Mouse (Mus musculus): ENCODE results near the gene Itpripl2.

Gene Itpripl2

DNA sequence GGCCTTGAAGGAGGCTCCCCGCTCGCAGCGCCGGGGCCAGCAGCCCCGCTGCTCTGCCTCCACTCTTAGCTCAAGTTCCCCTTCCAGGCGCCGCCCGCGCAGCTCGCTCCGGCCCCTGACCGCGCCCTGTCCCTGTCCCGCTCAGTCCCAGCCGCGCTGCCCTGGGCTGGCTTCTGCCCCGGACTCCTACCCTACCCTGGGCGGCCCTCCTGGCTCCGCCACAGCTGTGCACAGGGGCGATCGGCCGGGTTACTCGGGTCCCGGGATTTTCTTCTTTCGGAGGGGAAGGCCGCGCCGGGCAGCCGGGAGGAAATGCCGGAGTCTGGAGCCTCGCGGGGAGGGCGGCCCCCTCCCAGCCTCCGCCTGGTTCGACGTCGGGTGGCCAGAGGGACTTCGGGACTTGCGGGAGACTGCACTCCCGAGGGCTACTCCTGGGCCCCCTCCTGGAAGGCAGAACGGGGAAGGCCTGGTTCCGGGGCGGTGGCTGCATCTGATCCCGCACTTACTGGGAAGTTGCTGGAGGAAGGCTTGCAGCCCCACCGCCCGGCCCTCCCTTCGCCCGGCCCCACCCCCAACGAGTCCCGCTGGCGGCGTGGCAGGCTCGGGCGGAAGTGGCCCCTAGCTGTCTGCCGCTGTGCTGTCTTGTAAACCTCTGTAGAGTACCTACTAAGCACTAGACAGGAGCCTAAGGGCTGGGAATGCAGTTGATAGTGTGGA, at the start of gene Itpripl2:
Gene Itpripl2 (minus strand): TSS at position 545 of the 717 bp plus-strand sequence.
- DNase-seq (ENCODE audit: low spot score), result no peak

GRCm38 (mm10) chr7:118535076-118535475, 43.3 kb upstream of the Itpripl2 start:
- DNase-seq (ENCODE audit: low spot score), result no peak

DNA sequence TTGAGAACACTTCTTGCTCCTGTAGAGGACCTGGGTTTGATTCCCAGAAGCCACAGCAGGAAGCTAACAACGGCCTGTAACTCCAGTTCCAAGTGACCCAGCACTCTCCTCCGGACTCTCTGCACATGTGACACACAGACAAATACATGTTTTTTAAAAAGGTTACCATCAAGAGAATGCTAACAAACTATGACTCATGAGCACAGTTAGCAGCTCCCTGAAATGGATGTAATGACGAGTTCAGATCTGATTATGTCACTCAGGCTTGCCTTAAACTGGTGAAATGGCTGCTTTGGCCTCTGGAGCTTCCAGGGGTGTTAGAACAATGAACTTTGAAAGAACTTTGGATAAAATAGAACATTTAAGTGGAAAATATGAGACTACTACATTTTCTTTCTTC, 42.6 kb upstream of the Itpripl2 start:
- DNase-seq (ENCODE audit: low spot score), result no peak

DNA sequence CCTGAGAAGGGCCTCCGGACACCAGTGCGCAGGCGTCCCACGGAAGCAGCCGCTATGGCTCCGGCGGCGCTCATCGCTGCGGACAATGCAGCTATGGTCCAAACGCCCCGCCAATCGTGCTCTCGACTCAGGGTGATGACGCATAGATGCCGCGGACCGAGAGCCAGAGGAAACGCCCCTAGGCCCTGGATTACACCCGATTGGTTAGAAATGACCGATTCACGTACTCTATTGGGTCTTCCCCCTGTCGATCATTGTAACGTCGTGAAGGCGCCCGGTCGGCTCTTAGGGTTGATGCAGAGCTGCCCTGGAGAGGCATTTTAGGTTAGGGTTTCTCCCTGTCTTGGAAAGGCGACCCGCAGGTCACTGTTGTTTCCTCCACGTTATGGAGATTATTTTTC, 41.4 kb upstream of the Itpripl2 start, which contains the start of gene Coq7:
Gene Coq7 (minus strand): TSS at position 179 of the 401 bp plus-strand sequence.
- DNase-seq (ENCODE audit: low spot score), result peak; percentile 92

DNA sequence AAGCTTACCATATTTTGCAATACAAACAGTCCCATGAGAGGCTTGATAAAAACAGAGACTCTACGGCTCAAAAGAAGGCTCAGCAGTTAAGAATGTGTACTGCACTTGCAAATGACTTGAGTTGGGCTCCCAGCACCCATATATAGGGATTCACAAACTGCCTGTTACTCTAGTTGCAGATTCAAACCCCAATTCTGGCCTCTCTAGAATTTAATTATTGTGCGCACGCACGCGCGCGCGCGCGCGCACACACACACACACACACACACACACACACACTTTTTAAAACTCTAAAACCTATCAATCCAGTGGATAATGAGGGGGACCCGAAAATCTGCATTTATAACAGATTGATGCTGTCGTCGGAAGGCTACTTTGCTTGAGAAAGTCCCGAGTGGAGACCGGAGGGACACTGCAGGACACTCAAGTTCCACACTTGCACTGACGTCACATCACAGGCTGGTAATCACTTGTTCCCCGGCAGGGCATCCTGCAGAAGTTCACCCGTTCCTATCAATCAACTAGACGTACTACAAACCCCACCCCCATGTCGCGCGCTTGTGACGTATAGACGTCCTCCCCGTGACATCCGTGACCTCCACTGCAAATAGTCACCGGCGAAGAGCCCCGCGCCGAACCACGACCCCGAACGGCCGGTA, 40.9 kb upstream of the Itpripl2 start:
- peak; percentile 95 for DNase-seq (ENCODE audit: low spot score)

DNA sequence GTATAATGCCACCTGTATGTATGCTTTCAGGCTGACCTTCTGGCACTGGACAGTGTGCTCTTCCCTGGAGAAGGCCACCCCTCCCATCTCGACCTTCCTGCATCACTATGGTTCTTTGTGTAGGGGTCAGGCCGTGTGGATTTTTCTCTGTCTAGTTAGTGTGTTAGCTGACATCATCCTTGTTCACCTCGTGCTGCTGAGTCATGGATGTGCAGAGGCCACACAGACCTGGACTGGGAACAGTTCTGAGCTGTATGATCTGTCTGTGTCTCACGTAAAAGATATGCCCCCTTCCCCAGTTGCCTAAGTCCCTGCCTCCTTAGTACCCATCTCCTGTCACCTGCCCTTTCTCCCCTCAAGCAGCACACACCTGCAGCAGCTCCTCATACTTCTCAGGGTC, 35.2 kb upstream of the Itpripl2 start:
- DNase-seq (ENCODE audit: low spot score), result no peak

DNA sequence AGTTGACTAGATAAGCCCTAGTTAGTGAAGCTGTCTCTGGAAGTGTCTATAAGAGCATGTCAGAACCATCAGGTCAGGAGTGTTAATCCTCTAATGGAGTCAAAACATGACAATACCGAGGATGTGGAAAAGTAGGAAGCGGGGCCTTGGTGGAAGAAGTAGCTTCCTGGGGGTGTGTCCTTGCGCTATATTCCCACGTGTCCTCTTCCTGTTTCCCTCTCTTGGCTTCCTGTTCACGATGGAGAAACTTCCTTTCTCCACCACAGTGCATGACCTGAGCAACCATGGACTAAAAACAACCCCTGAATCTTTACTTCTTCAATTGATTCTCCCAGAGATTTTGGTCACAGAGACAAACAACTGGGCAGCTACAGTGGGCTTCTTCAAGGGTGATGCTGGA, 30.3 kb upstream of the Itpripl2 start:
- DNase-seq (ENCODE audit: low spot score), result no peak

DNA sequence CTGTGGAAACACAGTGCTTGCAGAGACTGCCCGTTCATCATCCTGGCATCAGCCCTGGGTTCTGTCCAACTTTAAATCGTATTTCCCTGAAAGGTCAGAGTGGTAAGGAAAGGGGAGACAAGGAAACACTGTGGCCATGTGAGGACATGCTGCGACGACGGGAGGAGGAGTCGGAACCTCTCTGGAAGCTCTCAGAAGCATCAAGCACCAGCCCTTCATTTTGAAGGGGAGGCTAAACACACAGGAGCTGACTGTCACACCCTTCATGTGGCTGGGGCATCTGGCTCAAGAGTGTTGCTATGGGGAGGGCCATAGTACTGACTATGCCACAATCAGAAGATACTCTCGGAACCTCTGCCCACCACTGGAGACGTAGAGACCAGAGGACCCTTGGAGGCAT, 27.9 kb upstream of the Itpripl2 start:
- no peak for DNase-seq (ENCODE audit: low spot score)

- DNase-seq (ENCODE audit: low spot score), result no peak
These were observed 26.9 kb upstream of the Itpripl2 start for GRCm38 (mm10) chr7:118518687-118519086.

GRCm38 (mm10) chr7:118517819-118518218, 26.0 kb upstream of the Itpripl2 start:
- no peak for DNase-seq (ENCODE audit: low spot score)

DNA sequence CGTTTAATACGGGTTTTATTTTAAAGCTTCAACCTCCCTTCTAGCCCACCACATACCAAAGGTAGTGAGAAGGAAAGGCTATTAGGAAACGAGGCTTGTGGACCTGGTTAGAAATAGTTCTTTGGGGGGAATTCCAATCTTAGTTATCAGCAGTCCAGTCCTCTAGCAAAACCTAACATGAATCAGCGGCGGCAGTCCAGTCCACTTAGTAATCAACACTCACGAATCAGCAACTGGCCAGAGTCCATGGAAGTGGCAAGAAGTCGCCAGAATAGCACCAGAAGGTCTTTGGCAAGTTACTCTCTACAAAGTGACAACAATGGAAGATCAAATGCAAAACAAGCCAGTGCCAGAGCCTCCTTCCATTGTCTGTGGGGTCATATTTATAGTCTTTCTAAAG, 16.8 kb upstream of the Itpripl2 start:
- no peak for DNase-seq (ENCODE audit: low spot score)

- no peak for DNase-seq (ENCODE audit: low spot score)
These were observed 12.1 kb upstream of the Itpripl2 start for GRCm38 (mm10) chr7:118503844-118504243.

DNA sequence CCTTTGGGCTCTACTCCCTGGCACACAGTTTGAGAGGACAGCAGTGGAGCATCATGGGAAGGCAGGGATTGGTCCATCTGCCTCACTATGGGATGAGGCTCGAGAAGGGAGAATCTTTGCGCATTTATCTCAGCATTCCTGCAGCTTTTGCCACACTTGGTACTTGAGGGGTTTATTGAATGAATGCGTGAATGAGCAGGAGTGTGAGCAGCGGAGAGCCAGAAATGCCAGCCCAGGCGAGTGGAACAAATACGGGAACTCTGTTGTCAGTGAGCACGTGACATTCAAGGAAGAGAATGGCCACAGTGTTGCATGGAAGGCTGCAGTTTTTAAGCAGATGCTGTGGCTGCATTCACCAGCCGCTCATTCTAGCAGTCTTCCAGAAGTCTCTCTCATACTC, 10.6 kb upstream of the Itpripl2 start:
- no peak for DNase-seq (ENCODE audit: low spot score)

DNA sequence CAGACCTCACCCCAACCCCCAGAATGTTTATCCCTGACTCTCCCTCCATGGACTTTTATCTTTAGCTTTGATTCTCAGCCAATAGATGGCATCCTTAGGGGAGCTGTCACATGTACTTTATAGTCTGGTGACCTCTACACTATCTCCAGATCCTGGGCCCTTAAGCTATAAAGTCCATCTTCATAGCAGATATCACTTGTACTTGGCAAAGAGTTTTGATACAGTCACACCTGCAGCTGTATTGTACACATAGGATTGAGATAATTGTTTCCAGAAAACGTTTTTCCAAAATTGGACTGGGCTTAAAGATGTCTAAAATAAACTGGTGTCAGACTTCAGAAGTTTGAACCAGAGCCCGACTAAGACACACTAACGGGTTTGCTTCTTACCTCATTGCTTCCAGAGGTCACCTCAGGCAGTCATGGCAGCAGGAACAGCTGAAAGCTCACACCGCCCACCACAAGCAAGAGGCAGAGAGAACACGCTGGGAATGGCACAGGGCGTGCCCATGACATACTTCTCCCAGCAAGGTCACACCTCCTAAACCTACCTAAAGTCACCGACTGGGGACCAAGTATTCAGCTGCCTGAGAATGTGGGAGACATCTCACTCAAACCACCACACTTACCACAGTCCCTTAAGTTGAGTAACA, 8.1 kb upstream of the Itpripl2 start:
- DNase-seq (ENCODE audit: low spot score), result no peak

DNA sequence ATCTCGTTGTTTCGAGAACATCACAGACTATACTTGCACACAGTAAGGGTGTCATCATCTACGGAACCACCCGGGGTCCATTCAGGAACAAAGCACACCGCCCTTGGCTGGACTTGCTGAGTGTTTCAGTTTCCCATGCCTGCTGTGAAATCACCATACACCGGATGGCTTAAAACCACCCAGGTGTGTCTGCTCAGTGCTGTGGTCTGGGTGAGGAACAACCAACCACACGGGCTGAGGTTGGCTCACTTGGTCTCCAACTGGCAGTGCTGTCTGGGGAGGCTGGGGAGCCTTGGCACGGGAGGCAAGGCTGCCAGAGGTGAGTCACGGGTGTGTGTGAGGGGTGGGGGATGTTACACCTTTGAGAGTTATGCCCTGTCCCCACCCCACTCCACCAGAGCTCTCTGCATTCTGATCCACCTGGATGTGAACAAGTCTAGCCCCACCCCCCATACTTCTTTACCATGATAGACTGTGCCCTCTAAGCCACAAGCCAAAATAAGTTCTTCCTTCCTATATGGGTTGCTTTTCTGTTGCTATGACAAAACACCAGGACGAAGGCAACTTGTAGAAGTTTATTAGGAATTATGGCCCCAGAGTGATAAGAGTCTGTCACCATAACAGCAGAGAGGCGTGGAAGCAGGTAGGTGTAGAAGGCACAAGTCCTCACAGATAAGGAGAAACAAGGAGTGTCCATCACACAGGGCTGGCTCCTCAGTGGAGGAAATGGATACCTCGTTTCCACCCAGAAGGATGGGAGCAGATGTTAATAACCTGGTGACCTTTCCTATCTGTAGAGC, 7.4 kb upstream of the Itpripl2 start:
- no peak for DNase-seq (ENCODE audit: low spot score)

DNA sequence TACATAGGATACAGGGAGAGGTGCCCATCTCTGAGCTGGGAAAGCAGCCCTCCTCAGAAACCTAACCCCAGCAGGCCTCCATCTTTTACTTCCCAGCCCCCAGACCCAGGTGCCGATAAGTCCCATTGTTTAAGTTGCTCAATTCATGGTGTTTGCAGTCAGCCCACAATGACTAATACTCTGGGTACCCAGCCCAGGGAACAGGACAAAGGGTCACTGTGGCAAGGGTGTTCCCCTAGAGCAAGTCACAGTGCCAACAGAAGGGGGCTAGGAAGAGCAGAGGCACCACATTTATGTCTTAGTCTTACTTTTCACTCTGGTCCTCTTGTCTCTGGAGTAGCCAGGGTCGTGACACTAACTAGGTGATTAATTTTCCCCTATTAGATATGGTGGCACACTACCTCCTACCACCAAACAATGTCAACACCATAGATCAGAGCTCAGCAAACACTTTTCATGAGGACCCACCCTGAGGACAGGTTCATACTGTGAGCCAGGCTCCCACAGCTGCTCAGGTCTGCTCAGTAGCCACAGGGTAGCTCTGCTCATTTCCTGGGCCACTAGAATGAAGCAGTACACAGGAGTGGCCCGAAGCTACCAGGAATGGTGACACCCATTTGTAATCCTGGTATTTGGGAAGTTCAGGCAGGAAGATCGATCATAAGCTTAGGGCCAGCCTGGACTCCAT, 3.3 kb upstream of the Itpripl2 start:
- no peak for DNase-seq (ENCODE audit: low spot score)

- no peak for DNase-seq (ENCODE audit: low spot score)
These were observed 2.1 kb upstream of the Itpripl2 start for GRCm38 (mm10) chr7:118493892-118494291.

DNA sequence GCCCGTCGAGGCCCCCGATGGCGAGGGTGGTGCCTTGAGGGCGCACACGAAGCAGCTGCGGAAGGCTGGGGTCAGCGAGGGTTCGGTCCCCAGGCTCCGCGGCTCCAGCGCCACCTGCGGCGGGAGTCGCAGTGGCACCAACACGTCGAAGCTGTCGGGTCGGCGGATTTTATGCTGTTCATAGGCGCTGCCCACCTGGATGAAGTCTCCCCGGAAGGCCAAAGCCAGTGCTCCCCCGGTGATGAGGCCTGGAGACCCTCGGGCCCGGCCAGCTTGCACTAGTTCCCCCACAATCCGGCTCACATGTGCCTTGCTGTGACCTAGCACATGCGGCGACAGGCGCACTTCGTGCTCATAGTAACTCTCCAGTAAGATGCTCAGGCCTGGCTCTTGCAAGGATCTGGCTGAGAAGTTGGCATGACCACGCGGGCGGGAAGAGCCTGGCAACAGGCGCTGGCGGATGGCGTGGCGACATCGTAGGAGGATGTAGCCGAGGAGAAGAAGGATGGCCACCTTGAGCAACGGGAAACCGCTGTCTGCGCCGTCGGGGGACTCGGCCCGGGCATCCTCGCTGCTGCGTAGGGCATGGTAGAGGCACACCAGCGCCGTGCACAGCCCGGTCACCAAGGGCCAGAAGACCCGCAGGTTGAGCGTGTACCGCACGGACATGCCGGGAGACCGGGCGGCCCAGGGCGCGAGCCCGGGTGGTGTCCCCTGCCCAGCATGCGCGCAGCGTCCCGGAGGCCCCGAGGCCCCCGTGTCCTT, 927 bp downstream of the Itpripl2 start:
- no peak for DNase-seq (ENCODE audit: low spot score)

- no peak for DNase-seq (ENCODE audit: low spot score)
These were observed 1.8 kb downstream of the Itpripl2 start for GRCm38 (mm10) chr7:118489706-118490665.
